Mouse (Mus musculus) liver, embryonic 18 days (tissue): ENCODE results near the gene Lin7c. TPM values are rescaled to one million over a fixed set of nuclear protein-coding genes. Genes with fewer than 3 reads are reported as not detected.

Source experiments
- polyA plus RNA-seq: library from polyadenylated mRNA; depleted of rRNA; stranded (reverse); fragments of >200 nt; gene quantifications from 2 replicates; pipeline ENCODE4 v1.2.3, GENCODE M21; 2012; rRNA removed

Lin7c gene
- 8.3 and 9.4 TPM in 2 replicates for polyA plus RNA-seq

DNA sequence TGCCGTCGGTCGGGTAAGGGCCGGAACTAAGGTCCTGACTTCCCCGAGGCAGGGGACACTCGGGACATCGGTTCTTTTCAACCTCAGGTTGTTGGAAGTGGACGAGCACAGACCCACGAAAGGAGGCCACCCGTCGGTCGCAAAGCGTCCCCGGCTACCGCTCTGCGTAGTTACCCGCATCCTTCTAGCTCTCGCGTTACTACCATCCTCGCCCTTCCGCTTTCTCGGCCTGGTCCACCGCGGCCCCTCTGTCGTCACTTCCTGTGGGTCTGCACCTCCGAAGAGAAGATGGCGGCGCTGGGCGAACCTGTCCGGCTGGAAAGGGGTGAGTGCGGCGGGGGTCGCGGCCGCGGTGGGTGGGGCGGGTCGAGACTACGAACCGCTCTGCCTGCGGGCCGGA is at the start of gene Lin7c:
TSS of gene Lin7c (plus strand) at position 257 of the 400 bp plus-strand sequence.

GRCm38 (mm10) chr2:109917496-109918413 is 27.1 kb downstream of the Lin7c start, which contains the start of gene Lgr4:
Gene Lgr4, plus strand, starts transcription at chr2:109917647.

Other genes with a start within 250 kb of the Lin7c start
- gene Bdnf, start 216.2 kb upstream of the Lin7c start, polyA plus RNA-seq: 0.06 and 0.11 TPM in 2 replicates
- gene Lgr4, start 26.8 kb downstream of the Lin7c start, polyA plus RNA-seq: 5.4 and 5.6 TPM in 2 replicates
- 10.0 and 10.5 TPM in 2 replicates for gene Ccdc34, start 127.0 kb downstream of the Lin7c start, polyA plus RNA-seq